Mouse (Mus musculus) hindbrain, embryonic 12.5 days (tissue): ENCODE measurements around the gene Olfr1293-ps. TPM values are rescaled to one million over a fixed set of nuclear protein-coding genes. Genes with fewer than 3 reads are reported as not detected.

Experiments used
- ATAC-seq: fragments of 200-750 bp; cut with Nextera tagmentation; 2 replicates; pipeline ENCODE4 v1.8.0; 2017; ENCODE audit warnings: moderate TSS enrichment; ENCODE audit not compliant: low FRiP score
- H3K27ac ChIP-seq: fragments of 300-500 bp; sonication (generic); 2 replicates; pipeline ENCODE4 v1.5.1; 2016; ENCODE audit warnings: mild to moderate bottlenecking
- H3K27me3 ChIP-seq: fragments of 300-500 bp; sonication (generic); 2 replicates; pipeline ENCODE4 v1.6.1; 2016; ENCODE audit warnings: mild to moderate bottlenecking
- H3K36me3 ChIP-seq: fragments of 300-500 bp; sonication (generic); 2 replicates; pipeline ENCODE4 v1.6.1; 2016; ENCODE audit warnings: mild to moderate bottlenecking
- H3K4me1 ChIP-seq: fragments of 300-500 bp; sonication (generic); 2 replicates; pipeline ENCODE4 v1.6.1; 2016
- H3K4me2 ChIP-seq: fragments of 300-500 bp; sonication (generic); replicated peaks from 2 replicates; pipeline ENCODE4 v1.6.1; 2016; ENCODE audit warnings: mild to moderate bottlenecking
- H3K4me3 ChIP-seq: fragments of 300-500 bp; sonication (generic); 2 replicates; pipeline ENCODE4 v1.5.1; 2016; ENCODE audit warnings: mild to moderate bottlenecking
- H3K9ac ChIP-seq: fragments of 300-500 bp; sonication (generic); 2 replicates; pipeline ENCODE4 v1.6.1; 2016; ENCODE audit warnings: mild to moderate bottlenecking, moderate library complexity
- H3K9me3 ChIP-seq: fragments of 300-500 bp; sonication (generic); replicated peaks from 2 replicates; pipeline ENCODE4 v1.6.1; 2016; ENCODE audit warnings: mild to moderate bottlenecking
- WGBS: fragments of 180-500 bp; shearing (Covaris S2); methylation state at CpG from one replicate; pipeline ENCODE4 v1.1.7; 2016; 5-methylcytosine and 5-hydroxymethylcytosine counted together
- polyA plus RNA-seq: library from polyadenylated mRNA; unstranded; fragments of >200 nt; fragmentation: Nextera tagmentation; extraction: Ambion mirVana; gene quantifications from 2 replicates; pipeline ENCODE4 v1.2.1, GENCODE M21; 2016

The Olfr1293-ps gene
- not detected in 2 replicates for polyA plus RNA-seq

DNA sequence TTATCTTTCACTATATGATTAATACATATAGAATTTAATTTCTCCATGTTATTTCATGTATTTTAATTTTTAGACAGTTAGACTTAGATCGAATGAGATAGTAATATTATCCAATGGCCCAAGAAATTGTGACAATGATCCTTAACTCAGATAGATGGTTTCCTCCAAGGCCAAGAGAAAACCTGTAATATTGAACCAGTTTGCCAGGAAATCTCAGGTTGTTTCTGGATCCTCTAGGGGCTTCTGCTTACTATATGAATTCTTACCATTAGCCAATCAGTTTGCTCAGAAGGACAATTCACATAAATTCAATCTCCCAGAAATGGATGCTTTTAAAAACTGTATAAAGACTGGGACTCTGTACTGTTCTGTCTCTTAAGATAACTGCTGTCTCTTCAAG, at the start of gene Olfr1293-ps:
TSS of gene Olfr1293-ps (plus strand) at position 301 of the 400 bp plus-strand sequence.
- Histone ChIP-seq H3K36me3 (no peaks in the 10 kb centered on the region), H3K4me2 (no peak within 1 kb of the TSS), H3K9me3 (0 out of 2 replicates have a peak, but pooled peaks cover 5% of the 10 kb centered on the region), H3K27ac (no peak within 1 kb of the TSS), H3K27me3 (no peaks in the 10 kb centered on the region), H3K4me1 (no peaks in the 10 kb centered on the region), H3K9ac (no peak within 1 kb of the TSS), H3K4me3 (no peak within 1 kb of the TSS)
- ATAC-seq: no peak
- 86% methylated on average over 1 of the region's 1 CpGs for WGBS

DNA sequence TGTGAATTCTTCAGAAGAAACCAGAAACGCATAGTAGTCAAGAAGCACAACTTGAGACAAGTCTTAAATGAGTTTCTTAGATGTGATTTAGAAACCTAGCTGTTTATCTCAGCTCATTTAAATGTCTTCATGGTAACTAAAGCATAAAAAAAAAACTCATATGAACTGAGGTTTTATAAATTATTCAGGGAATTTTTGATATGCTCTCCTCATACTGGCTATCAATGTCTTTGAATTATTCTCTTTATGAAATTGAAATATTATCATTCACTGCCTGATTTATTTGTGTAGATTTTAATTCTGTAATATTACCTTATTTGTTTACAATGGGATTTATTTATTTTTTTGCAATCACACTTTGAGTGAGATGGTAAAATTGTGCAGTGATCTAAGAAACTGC, 44.5 kb upstream of the Olfr1293-ps start, which contains the start of gene Olfr1289:
TSS of gene Olfr1289 (plus strand) at position 301 of the 400 bp plus-strand sequence.
- Histone ChIP-seq H3K4me2 (no peak within 1 kb of the TSS), H3K9me3 (no peaks in the 10 kb centered on the region), H3K9ac (no peak within 1 kb of the TSS), H3K27me3 (no peaks in the 10 kb centered on the region), H3K36me3 (no peaks in the 10 kb centered on the region), H3K27ac (no peak within 1 kb of the TSS), H3K4me3 (no peak within 1 kb of the TSS), H3K4me1 (no peaks in the 10 kb centered on the region)
- 87% methylated on average over 1 of the region's 1 CpGs for WGBS
- no peak for ATAC-seq

DNA sequence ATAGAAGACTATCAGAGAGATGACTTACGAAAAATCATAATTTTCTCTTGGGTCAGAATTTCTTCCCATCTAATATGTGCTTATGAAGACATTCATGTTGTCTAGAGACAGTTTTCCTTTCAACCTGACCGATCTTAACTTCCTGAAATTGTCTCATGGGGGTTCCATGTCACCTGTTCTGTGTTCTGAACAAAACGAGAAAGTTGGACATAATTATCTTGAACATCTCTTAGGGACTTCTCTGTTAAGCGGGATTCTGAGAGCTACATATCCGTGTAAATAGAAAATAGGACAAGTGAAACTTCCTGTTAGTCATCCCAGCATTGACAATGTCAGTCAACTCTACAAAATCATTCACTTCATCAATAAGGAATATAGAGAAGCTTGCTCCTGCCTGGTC, 31.3 kb upstream of the Olfr1293-ps start, which contains the start of gene Olfr1290:
TSS of gene Olfr1290 (minus strand) at position 101 of the 400 bp plus-strand sequence.
- H3K27ac ChIP-seq: no peak within 1 kb of the TSS
- H3K36me3 ChIP-seq: no peaks in the 10 kb centered on the region
- no peak within 1 kb of the TSS for H3K4me2 ChIP-seq
- no peak within 1 kb of the TSS for H3K9ac ChIP-seq
- 83% methylated on average over 5 of the region's 5 CpGs for WGBS
- no peaks in the 10 kb centered on the region for H3K9me3 ChIP-seq
- H3K4me1 ChIP-seq: no peaks in the 10 kb centered on the region
- H3K27me3 ChIP-seq: no peaks in the 10 kb centered on the region
- no peak within 1 kb of the TSS for H3K4me3 ChIP-seq
- no peak for ATAC-seq

DNA sequence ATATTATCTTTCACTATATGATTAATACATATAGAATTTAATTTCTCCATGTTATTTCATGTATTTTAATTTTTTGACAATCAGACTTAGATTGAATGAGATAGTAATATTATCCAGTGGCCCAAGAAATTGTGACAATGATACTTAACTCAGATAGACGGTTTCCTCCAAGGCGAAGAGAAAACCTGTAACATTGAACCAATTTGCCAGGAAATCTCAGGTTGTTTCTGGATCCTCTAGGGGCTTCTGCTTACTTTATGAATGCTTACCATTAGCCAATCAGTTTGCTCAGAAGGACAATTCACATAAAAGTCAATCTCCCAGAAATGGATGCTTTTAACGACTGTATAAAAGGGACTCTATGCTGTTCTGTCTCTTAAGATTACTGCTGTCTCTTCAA, 28.1 kb upstream of the Olfr1293-ps start, which contains the start of gene Olfr1291-ps1:
TSS of gene Olfr1291-ps1 (plus strand) at position 301 of the 400 bp plus-strand sequence.
- no peak within 1 kb of the TSS for H3K4me3 ChIP-seq
- H3K4me1 ChIP-seq: no peaks in the 10 kb centered on the region
- no peaks in the 10 kb centered on the region for H3K27me3 ChIP-seq
- no peak for ATAC-seq
- no peak within 1 kb of the TSS for H3K9ac ChIP-seq
- no peaks in the 10 kb centered on the region for H3K9me3 ChIP-seq
- no peak within 1 kb of the TSS for H3K4me2 ChIP-seq
- no peak within 1 kb of the TSS for H3K27ac ChIP-seq
- 90% methylated on average over 3 of the region's 3 CpGs for WGBS
- no peaks in the 10 kb centered on the region for H3K36me3 ChIP-seq

DNA sequence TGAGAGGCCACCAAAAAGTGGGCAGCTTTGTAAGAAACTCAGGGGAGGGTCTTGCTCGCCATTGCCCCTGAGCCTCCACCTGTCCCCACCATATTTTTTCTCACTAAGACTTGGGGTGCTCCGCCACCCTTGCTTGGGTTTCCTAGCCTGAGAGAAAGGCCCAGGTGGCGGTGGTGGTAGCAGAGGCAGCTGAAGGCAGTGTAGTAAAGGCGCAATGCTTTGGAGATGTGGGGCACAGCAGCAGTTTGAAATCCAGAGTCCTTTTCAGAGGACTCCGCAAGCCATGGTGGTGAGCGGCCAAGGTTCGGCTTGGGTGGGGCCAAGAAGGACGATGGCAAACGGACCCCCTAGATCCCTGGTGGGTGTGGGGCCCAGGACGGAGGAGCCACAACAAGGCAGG, 7.6 kb upstream of the Olfr1293-ps start:
- H3K4me2 ChIP-seq: no peak overlapping the region
- 91% methylated on average over 10 of the region's 10 CpGs for WGBS
- H3K9ac ChIP-seq: no peak overlapping the region
- no peaks in the 10 kb centered on the region for H3K36me3 ChIP-seq
- H3K4me3 ChIP-seq: no peak overlapping the region
- H3K27ac ChIP-seq: no peak overlapping the region
- no peaks in the 10 kb centered on the region for H3K4me1 ChIP-seq
- 0 out of 2 replicates have a peak, but pooled peaks cover 8% of the 10 kb centered on the region for H3K9me3 ChIP-seq
- H3K27me3 ChIP-seq: no peaks in the 10 kb centered on the region
- no peak for ATAC-seq

DNA sequence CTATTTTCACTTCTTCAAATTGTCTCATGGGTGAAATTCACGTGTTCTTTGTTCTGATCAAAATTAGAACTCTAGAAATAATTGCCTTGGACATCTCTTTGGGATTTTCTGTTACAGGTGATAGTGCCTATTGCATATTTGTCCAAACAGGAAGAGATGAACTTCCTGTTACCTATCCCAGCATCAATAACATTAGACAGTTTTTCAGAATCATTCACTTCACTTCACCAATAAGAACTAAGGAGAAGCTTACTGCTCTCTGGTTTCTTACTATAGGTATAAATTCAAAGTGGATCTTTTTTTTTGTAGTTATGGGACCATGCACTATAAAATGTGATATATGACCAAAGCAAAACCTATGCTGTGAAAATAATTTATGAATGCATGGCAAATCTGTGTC, 15.2 kb downstream of the Olfr1293-ps start, which contains the start of gene Olfr1294:
TSS of gene Olfr1294 (minus strand) at position 101 of the 400 bp plus-strand sequence.
- no peak within 1 kb of the TSS for H3K9ac ChIP-seq
- no peak for ATAC-seq

DNA sequence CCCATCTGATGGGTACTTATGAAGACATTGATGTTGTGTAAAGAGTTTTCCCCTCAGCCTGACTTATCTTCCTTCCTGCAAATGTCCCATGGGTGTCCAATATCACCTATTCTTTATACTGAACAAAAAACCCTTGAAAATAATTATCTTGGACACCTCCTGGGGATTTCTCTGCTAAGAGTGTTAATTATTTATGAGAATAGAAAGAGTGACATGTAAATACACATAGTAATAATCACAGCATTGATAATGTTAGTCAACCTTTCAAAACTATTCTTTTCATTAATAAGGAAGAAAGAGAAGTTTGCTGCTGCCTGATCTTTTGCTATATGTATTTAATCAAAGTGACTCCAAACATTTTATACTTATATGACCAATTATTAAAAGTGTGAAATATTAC, 44.6 kb downstream of the Olfr1293-ps start, which contains the start of gene Olfr1295:
TSS of gene Olfr1295 (minus strand) at position 101 of the 400 bp plus-strand sequence.
- no peak within 1 kb of the TSS for H3K4me3 ChIP-seq
- ATAC-seq: no peak
- H3K9ac ChIP-seq: no peak within 1 kb of the TSS
- no peaks in the 10 kb centered on the region for H3K36me3 ChIP-seq
- H3K9me3 ChIP-seq: no peaks in the 10 kb centered on the region
- H3K4me2 ChIP-seq: no peak within 1 kb of the TSS
- H3K4me1 ChIP-seq: no peaks in the 10 kb centered on the region
- H3K27ac ChIP-seq: no peak within 1 kb of the TSS
- H3K27me3 ChIP-seq: no peaks in the 10 kb centered on the region

More for the DNA sequence above, 15.2 kb downstream of the Olfr1293-ps start, which contains the start of gene Olfr1294:
- Histone ChIP-seq H3K27ac (no peak within 1 kb of the TSS), H3K9me3 (no peaks in the 10 kb centered on the region), H3K4me3 (no peak within 1 kb of the TSS), H3K4me1 (no peaks in the 10 kb centered on the region), H3K27me3 (no peaks in the 10 kb centered on the region), H3K36me3 (no peaks in the 10 kb centered on the region), H3K4me2 (no peak within 1 kb of the TSS)
- 69% methylated on average over 1 of the region's 1 CpGs for WGBS

Other genes starting within 250 kb of the Olfr1293-ps start
- gene Olfr1278, start 235.1 kb upstream of the Olfr1293-ps start, polyA plus RNA-seq: not detected in 2 replicates
- gene Olfr1279, start 224.6 kb upstream of the Olfr1293-ps start, polyA plus RNA-seq: not detected in 2 replicates
- gene Olfr1280, start 211.2 kb upstream of the Olfr1293-ps start, polyA plus RNA-seq: not detected in 2 replicates
- not detected in 2 replicates for gene Olfr1281, start 198.7 kb upstream of the Olfr1293-ps start, polyA plus RNA-seq
- gene Olfr1282, start 189.1 kb upstream of the Olfr1293-ps start, polyA plus RNA-seq: not detected in 2 replicates
- not detected in 2 replicates for gene Olfr1283, start 158.4 kb upstream of the Olfr1293-ps start, polyA plus RNA-seq
- gene Olfr1284, start 149.7 kb upstream of the Olfr1293-ps start, polyA plus RNA-seq: not detected in 2 replicates
- gene Olfr1286, start 102.1 kb upstream of the Olfr1293-ps start, polyA plus RNA-seq: not detected in 2 replicates
- gene Olfr1287, start 76.1 kb upstream of the Olfr1293-ps start, polyA plus RNA-seq: not detected in 2 replicates
- not detected in 2 replicates for gene Olfr1288, start 51.1 kb upstream of the Olfr1293-ps start, polyA plus RNA-seq
- not detected in 2 replicates for gene Olfr1289, start 44.4 kb upstream of the Olfr1293-ps start, polyA plus RNA-seq
- gene Olfr1290, start 31.4 kb upstream of the Olfr1293-ps start, polyA plus RNA-seq: not detected in 2 replicates
- gene Olfr1291-ps1, start 28.0 kb upstream of the Olfr1293-ps start, polyA plus RNA-seq: not detected in 2 replicates
- not detected in 2 replicates for gene Olfr1294, start 15.1 kb downstream of the Olfr1293-ps start, polyA plus RNA-seq
- gene Olfr1295, start 44.5 kb downstream of the Olfr1293-ps start, polyA plus RNA-seq: not detected in 2 replicates
- not detected in 2 replicates for gene Olfr1297, start 101.3 kb downstream of the Olfr1293-ps start, polyA plus RNA-seq
- gene Olfr1298, start 124.0 kb downstream of the Olfr1293-ps start, polyA plus RNA-seq: not detected in 2 replicates
- gene Olfr1299, start 136.2 kb downstream of the Olfr1293-ps start, polyA plus RNA-seq: not detected in 2 replicates
- not detected in 2 replicates for gene Olfr1301, start 225.8 kb downstream of the Olfr1293-ps start, polyA plus RNA-seq